Mouse (Mus musculus) myocyte (in vitro differentiated cells): ENCODE results near the gene Dio1. TPM values are rescaled to one million over a fixed set of nuclear protein-coding genes. Genes with fewer than 3 reads are reported as not detected.
A peak's percentile ranks its signal among the peaks of the same experiment; 100 is the strongest.

Experiments
- H3K27me3 ChIP-seq: one replicate; pipeline ENCODE4 v1.6.1; 2011; ENCODE audit not compliant: control insufficient read depth, insufficient read depth, insufficient read length
- H3K36me3 ChIP-seq: one replicate; pipeline ENCODE4 v1.6.1; 2011; ENCODE audit not compliant: control insufficient read depth, insufficient read depth
- H3K4me2 ChIP-seq: one replicate; pipeline ENCODE4 v1.6.1; 2011; ENCODE audit warnings: low read depth, control low read depth
- H3K4me3 ChIP-seq: one replicate; pipeline ENCODE4 v1.5.1; 2011; ENCODE audit warnings: mild to moderate bottlenecking, control low read depth, moderate library complexity
- H3K79me2 ChIP-seq: one replicate; pipeline ENCODE4 v1.6.1; 2011; ENCODE audit not compliant: control insufficient read depth, insufficient read depth
- H3ac ChIP-seq: one replicate; pipeline ENCODE4 v1.6.1; 2011; ENCODE audit not compliant: control insufficient read depth, insufficient read length
- CEBPB ChIP-seq: IDR thresholded peaks from 2 replicates; pipeline ENCODE4 v1.6.1; 2011; ENCODE audit warnings: mild to moderate bottlenecking, moderate library complexity; ENCODE audit not compliant: poor library complexity, insufficient read depth, severe bottlenecking
- E2F4 ChIP-seq: IDR thresholded peaks from one replicate; pipeline ENCODE4 v1.6.1; 2011; ENCODE audit warnings: mild to moderate bottlenecking, control low read depth, moderate library complexity; ENCODE audit not compliant: insufficient read depth
- MAX ChIP-seq: IDR thresholded peaks from one replicate; pipeline ENCODE4 v1.6.1; 2011; ENCODE audit warnings: low read depth, mild to moderate bottlenecking, control low read depth
- MYOD1 ChIP-seq, 3 experiments: IDR thresholded peaks; one replicate each; pipeline ENCODE4 v1.6.1; 2011; ENCODE audit warnings: control low read depth in 2 of 3, low read depth in 2 of 3, mild to moderate bottlenecking in 2 of 3, moderate library complexity in 1 of 3; ENCODE audit not compliant: insufficient read length in 2 of 3, control insufficient read depth in 1 of 3
- MYOG ChIP-seq, 3 experiments: IDR thresholded peaks; one replicate each; pipeline ENCODE4 v1.6.1; 2011; ENCODE audit warnings: control low read depth in 2 of 3, low read depth in 2 of 3, mild to moderate bottlenecking in 2 of 3; ENCODE audit not compliant: insufficient read length in 2 of 3, control insufficient read depth in 1 of 3, insufficient read depth in 1 of 3
- POLR2A ChIP-seq: IDR thresholded peaks from one replicate; pipeline ENCODE4 v1.6.1; 2011; ENCODE audit warnings: low read depth, mild to moderate bottlenecking, control low read depth, moderate library complexity; ENCODE audit not compliant: insufficient read length
- POLR2AphosphoS2 ChIP-seq: IDR thresholded peaks from one replicate; pipeline ENCODE4 v1.6.1; 2011; ENCODE audit warnings: low read depth, control low read depth; ENCODE audit not compliant: insufficient read length
- REST ChIP-seq: IDR thresholded peaks from one replicate; pipeline ENCODE4 v1.6.1; 2011; ENCODE audit warnings: mild to moderate bottlenecking, control low read depth, moderate library complexity; ENCODE audit not compliant: insufficient read depth, insufficient read length
- SRF ChIP-seq: IDR thresholded peaks from one replicate; pipeline ENCODE4 v1.6.1; 2011; ENCODE audit warnings: low read depth; ENCODE audit not compliant: control insufficient read depth, insufficient read length
- TCF12 ChIP-seq: IDR thresholded peaks from one replicate; pipeline ENCODE4 v1.6.1; 2011; ENCODE audit warnings: mild to moderate bottlenecking, control low read depth; ENCODE audit not compliant: poor library complexity, insufficient read depth, severe bottlenecking
- TCF3 ChIP-seq: IDR thresholded peaks from one replicate; pipeline ENCODE4 v1.6.1; 2011; ENCODE audit warnings: low read depth, control low read depth; ENCODE audit not compliant: insufficient read length
- USF1 ChIP-seq: IDR thresholded peaks from one replicate; pipeline ENCODE4 v1.6.1; 2011; ENCODE audit warnings: low read depth, mild to moderate bottlenecking, control low read depth, moderate library complexity
- polyA plus RNA-seq: library from polyadenylated mRNA; unstranded; fragments of >200 nt; fragmentation: generic; extraction: Trizol; gene quantifications from one replicate; pipeline ENCODE4 v1.2.1, GENCODE M21; 2012; ENCODE audit warnings: missing spikeins

Dio1 gene
- polyA plus RNA-seq, 1 experiment, result not detected

GRCm38 (mm10) chr4:107302832-107303231 is 4.1 kb downstream of the Dio1 start:
- H3ac ChIP-seq, result no peak overlapping the region
- H3K4me2 ChIP-seq, result no peak overlapping the region
- no peak for TF ChIP-seq TCF3
- TF ChIP-seq MYOD1 (IDR thresholded peaks at IDR 0.05; ENCODE audit: control insufficient read depth in 1 of 3, insufficient read length in 2 of 3, low read depth in 2 of 3), result no peak
- no peak for TF ChIP-seq TCF12
- TF ChIP-seq E2F4, result no peak
- TF ChIP-seq POLR2A, result no peak
- TF ChIP-seq POLR2AphosphoS2, result no peak
- no peak for TF ChIP-seq MAX
- TF ChIP-seq USF1, result no peak
- TF ChIP-seq MYOG (IDR thresholded peaks at IDR 0.05; ENCODE audit: control insufficient read depth in 1 of 3, insufficient read depth in 1 of 3, insufficient read length in 2 of 3, low read depth in 2 of 3), result no peak
- TF ChIP-seq SRF, result no peak
- TF ChIP-seq REST, result no peak
- no peak for TF ChIP-seq CEBPB
- H3K4me3 ChIP-seq, result no peak overlapping the region
- no peaks in the 10 kb centered on the region for H3K36me3 ChIP-seq
- H3K79me2 ChIP-seq, result no peaks in the 10 kb centered on the region
- H3K27me3 ChIP-seq, result peaks cover 35% of the 10 kb centered on the region

- no peak for TF ChIP-seq MYOG (IDR thresholded peaks at IDR 0.05; ENCODE audit: control insufficient read depth in 1 of 3, insufficient read depth in 1 of 3, insufficient read length in 2 of 3, low read depth in 2 of 3)
- TF ChIP-seq TCF12, result no peak
- TF ChIP-seq POLR2AphosphoS2, result no peak
- no peak for TF ChIP-seq SRF
- TF ChIP-seq E2F4, result no peak
- TF ChIP-seq TCF3, result no peak
- no peak for TF ChIP-seq MAX
- TF ChIP-seq CEBPB, result no peak
- TF ChIP-seq MYOD1 (IDR thresholded peaks at IDR 0.05; ENCODE audit: control insufficient read depth in 1 of 3, insufficient read length in 2 of 3, low read depth in 2 of 3), result no peak
- no peak for TF ChIP-seq REST
- TF ChIP-seq POLR2A, result no peak
- TF ChIP-seq USF1, result no peak
- peaks cover 37% of the 10 kb centered on the region for H3K27me3 ChIP-seq
- H3K4me2 ChIP-seq, result no peak overlapping the region
- no peaks in the 10 kb centered on the region for H3K79me2 ChIP-seq
- no peaks in the 10 kb centered on the region for H3K36me3 ChIP-seq
- H3ac ChIP-seq, result no peak overlapping the region
- H3K4me3 ChIP-seq, result no peak overlapping the region
Observed at GRCm38 (mm10) chr4:107302221-107302620, 4.7 kb downstream of the Dio1 start.

DNA sequence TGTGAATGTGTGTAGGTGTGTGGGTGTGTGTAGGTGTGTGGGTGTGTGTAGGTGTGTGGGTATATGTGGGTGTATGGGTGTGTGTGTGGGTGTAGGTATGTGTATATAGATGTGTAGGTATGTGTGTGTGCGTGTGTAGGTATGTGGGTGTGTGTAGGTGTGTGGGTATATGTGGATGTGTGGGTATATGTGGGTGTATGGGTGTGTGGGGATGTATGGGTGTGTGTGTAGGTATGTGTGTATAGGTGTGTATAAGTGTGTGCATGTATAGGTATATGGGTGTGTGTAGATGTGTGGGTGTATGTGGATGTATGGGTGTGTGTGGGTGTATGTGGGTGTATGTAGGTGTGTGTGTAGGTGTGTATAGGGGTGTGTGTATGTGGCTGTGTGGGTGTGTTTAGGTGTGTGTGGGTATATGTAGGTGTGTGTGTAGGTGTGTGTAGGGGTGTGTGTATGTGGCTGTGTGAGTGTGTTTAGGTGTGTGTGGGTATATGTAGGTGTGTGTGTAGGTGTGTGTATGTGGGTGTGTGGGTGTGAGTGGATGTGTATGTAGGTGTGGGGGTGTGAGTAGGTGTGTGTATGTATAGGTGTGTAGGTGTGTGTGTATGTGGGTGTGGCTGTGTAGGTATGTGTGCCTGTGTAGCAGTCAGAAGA is 5.9 kb downstream of the Dio1 start:
- Histone ChIP-seq H3K27me3 (peaks cover 37% of the 10 kb centered on the region), H3K4me2 (peak overlapping the region; percentile 16), H3K36me3 (no peaks in the 10 kb centered on the region), H3K4me3 (no peak overlapping the region), H3ac (no peak overlapping the region), H3K79me2 (no peaks in the 10 kb centered on the region)
- TF ChIP-seq TCF3 (no peak), MYOG (IDR thresholded peaks at IDR 0.05; ENCODE audit: control insufficient read depth in 1 of 3, insufficient read depth in 1 of 3, insufficient read length in 2 of 3, low read depth in 2 of 3) (no peak), USF1 (no peak), TCF12 (no peak), SRF (no peak), MYOD1 (IDR thresholded peaks at IDR 0.05; ENCODE audit: control insufficient read depth in 1 of 3, insufficient read length in 2 of 3, low read depth in 2 of 3) (no peak), E2F4 (no peak), MAX (no peak), POLR2AphosphoS2 (no peak), REST (no peak), POLR2A (no peak), CEBPB (no peak)

GRCm38 (mm10) chr4:107300371-107300770 is 6.6 kb downstream of the Dio1 start:
- H3ac ChIP-seq, result no peak overlapping the region
- no peaks in the 10 kb centered on the region for H3K36me3 ChIP-seq
- peak overlapping the region; percentile 16 for H3K4me2 ChIP-seq
- TF ChIP-seq POLR2A, result no peak
- no peak for TF ChIP-seq MYOG (IDR thresholded peaks at IDR 0.05; ENCODE audit: control insufficient read depth in 1 of 3, insufficient read depth in 1 of 3, insufficient read length in 2 of 3, low read depth in 2 of 3)
- TF ChIP-seq E2F4, result no peak
- TF ChIP-seq POLR2AphosphoS2, result no peak
- no peak for TF ChIP-seq MYOD1 (IDR thresholded peaks at IDR 0.05; ENCODE audit: control insufficient read depth in 1 of 3, insufficient read length in 2 of 3, low read depth in 2 of 3)
- no peak for TF ChIP-seq TCF3
- TF ChIP-seq CEBPB, result no peak
- no peak for TF ChIP-seq MAX
- TF ChIP-seq REST, result no peak
- TF ChIP-seq USF1, result no peak
- TF ChIP-seq TCF12, result no peak
- no peak for TF ChIP-seq SRF
- H3K4me3 ChIP-seq, result no peak overlapping the region
- peaks cover 30% of the 10 kb centered on the region for H3K27me3 ChIP-seq
- no peaks in the 10 kb centered on the region for H3K79me2 ChIP-seq
